In the genomic region with DNA sequence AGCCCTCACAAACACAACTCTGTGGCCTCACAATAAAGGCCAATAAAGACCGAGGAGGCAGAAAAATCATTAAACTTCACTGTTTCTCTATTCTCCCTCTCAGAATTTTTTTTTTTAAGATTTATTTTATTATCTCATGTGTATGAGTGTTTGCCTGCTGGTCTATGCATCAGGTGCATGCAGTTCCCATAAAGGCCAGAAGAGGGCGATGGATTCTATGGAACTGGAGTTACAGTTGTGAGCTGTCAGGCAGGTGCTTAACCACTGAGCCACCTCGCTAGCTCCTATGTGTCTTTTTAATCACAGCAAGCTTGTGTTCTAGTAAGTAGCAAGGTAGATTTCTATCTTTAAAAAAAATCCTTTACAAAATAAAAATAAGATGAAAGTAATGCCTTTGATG, we compare ENCODE assay signal across 12 mouse cellular contexts.
DNase-seq lines count a peak whose midpoint lies in the region; ATAC-seq and TF ChIP-seq lines count a peak whose summit lies in the region.
"Had no signal": no experiment of that assay in that cellular context is flagged by ENCODE, and none has a peak within 500 bp of the region (broad histone marks: within the 10 kb centered on the region; RNA-seq: fewer than 3 reads in every experiment).

No protein-coding gene starts in this region.

- ATAC-seq in midbrain, embryonic 16.5 days: no peak
- no peak for ATAC-seq in forebrain, embryonic 14.5 days
- ATAC-seq: forebrain, embryonic 16.5 days had no signal

- no peaks in the 10 kb centered on the region for H3K27me3 ChIP-seq in heart, adult 2 months (ENCODE audit: control insufficient read depth, insufficient read depth, low read length)
- no peaks in the 10 kb centered on the region for H3K27me3 ChIP-seq in midbrain, embryonic 10.5 days (ENCODE audit: low read depth, poor library complexity, severe bottlenecking)
- H3K27me3 ChIP-seq in midbrain, embryonic 16.5 days (ENCODE audit: control insufficient read depth, insufficient read depth, low read depth, low read length): no peaks in the 10 kb centered on the region
- H3K27me3 ChIP-seq in forebrain, embryonic 14.5 days (replicated peaks; ENCODE audit: control insufficient read depth, insufficient read depth, low read length): no peaks in the 10 kb centered on the region
- H3K27me3 ChIP-seq: limb, embryonic 15.5 days had no signal

- no peak overlapping the region for H3K4me2 ChIP-seq in midbrain, embryonic 16.5 days (ENCODE audit: low read length)
- no peak overlapping the region for H3K4me2 ChIP-seq in forebrain, embryonic 14.5 days (ENCODE audit: low read length)
- H3K4me2 ChIP-seq: limb, embryonic 15.5 days had no signal

- no peaks in the 10 kb centered on the region for H3K79me2 ChIP-seq in heart, adult 2 months (replicated peaks; ENCODE audit: control insufficient read depth, insufficient read depth, low read length)

- TF ChIP-seq EP300 in heart, adult 2 months (IDR thresholded peaks at IDR 0.05; ENCODE audit: insufficient read depth, low read depth, low read length): no peak

- no peak overlapping the region for H3K9ac ChIP-seq in heart, adult 2 months (ENCODE audit: low read depth, low read length)
- H3K9ac ChIP-seq in midbrain, embryonic 16.5 days (ENCODE audit: low read depth, low read length): no peak overlapping the region
- H3K9ac ChIP-seq in forebrain, embryonic 14.5 days (ENCODE audit: low read length): no peak overlapping the region
- H3K9ac ChIP-seq: limb, embryonic 15.5 days had no signal

- intact Hi-C loops in heart, adult 2 months (cut with DNase I): no loop called here
- intact Hi-C loops in heart, postnatal 25 days (cut with DNase I): no loop called here

- TF ChIP-seq CTCF in heart, adult 2 months (IDR thresholded peaks at IDR 0.05): peak; percentile 50
- TF ChIP-seq CTCF in brain, embryonic 14.5 days (IDR thresholded peaks at IDR 0.05; ENCODE audit: borderline replicate concordance, extremely low read depth, insufficient read depth, insufficient read length): peak; percentile 54; the same call in 1 of the 2 replicates

- no peaks in the 10 kb centered on the region for H3K36me3 ChIP-seq in heart, adult 2 months (ENCODE audit: control insufficient read depth, insufficient read depth, low read length)
- no peaks in the 10 kb centered on the region for H3K36me3 ChIP-seq in midbrain, embryonic 10.5 days
- H3K36me3 ChIP-seq in midbrain, embryonic 16.5 days (ENCODE audit: control insufficient read depth, insufficient read depth, low read length): peaks cover 6% of the 10 kb centered on the region
- no peaks in the 10 kb centered on the region for H3K36me3 ChIP-seq in forebrain, embryonic 14.5 days (ENCODE audit: control insufficient read depth, insufficient read depth, low read length)
- H3K36me3 ChIP-seq: limb, embryonic 15.5 days had no signal

- H3K4me3 ChIP-seq in heart, adult 2 months: no peak overlapping the region
- H3K4me3 ChIP-seq in midbrain, embryonic 10.5 days: no peak overlapping the region
- H3K4me3 ChIP-seq in midbrain, embryonic 16.5 days (ENCODE audit: low read depth, low read length): no peak overlapping the region
- no peak overlapping the region for H3K4me3 ChIP-seq in forebrain, embryonic 14.5 days (ENCODE audit: low read depth, low read length)
- H3K4me3 ChIP-seq: limb, embryonic 15.5 days had no signal

- no peak for TF ChIP-seq POLR2A in heart, adult 2 months (IDR thresholded peaks at IDR 0.05; ENCODE audit: insufficient read depth, low read depth, low read length)
- TF ChIP-seq POLR2A in brain, embryonic 14.5 days (IDR thresholded peaks at IDR 0.05; ENCODE audit: borderline replicate concordance, extremely low read depth, insufficient read depth, insufficient read length, poor library complexity, severe bottlenecking): no peak

- no peaks in the 10 kb centered on the region for H3K9me3 ChIP-seq in midbrain, embryonic 10.5 days (replicated peaks)
- no peaks in the 10 kb centered on the region for H3K9me3 ChIP-seq in midbrain, embryonic 16.5 days (replicated peaks; ENCODE audit: control insufficient read depth, low read length, poor library complexity, severe bottlenecking)
- H3K9me3 ChIP-seq in forebrain, embryonic 14.5 days (replicated peaks; ENCODE audit: control insufficient read depth, low read length): no peaks in the 10 kb centered on the region
- H3K9me3 ChIP-seq: limb, embryonic 15.5 days had no signal

- no peak for DNase-seq in heart, adult 2 months
- no peak for DNase-seq in heart, postnatal 25 days (ENCODE audit: low spot score)
- peak; percentile 20 for DNase-seq in midbrain, embryonic 10.5 days (ENCODE audit: low spot score)
- DNase-seq in brain, embryonic 14.5 days (ENCODE audit: low read depth): no peak
- peak; percentile 53 for DNase-seq in testis, postnatal 10 days (ENCODE audit: low spot score)
- DNase-seq in layer of hippocampus, adult 8-10 months (ENCODE audit: low spot score in 2 of 2): no peak
- no peak for DNase-seq in forebrain, embryonic 14.5 days (ENCODE audit: low spot score)
- DNase-seq: cerebellum, adult 2 months; heart, postnatal 10 days had no signal

- no peaks in the 10 kb centered on the region for H3K4me1 ChIP-seq in heart, adult 2 months (ENCODE audit: control insufficient read depth, insufficient read depth, low read length)
- peaks cover 10% of the 10 kb centered on the region for H3K4me1 ChIP-seq in midbrain, embryonic 10.5 days
- H3K4me1 ChIP-seq in midbrain, embryonic 16.5 days (ENCODE audit: control insufficient read depth, insufficient read depth, low read length): no peaks in the 10 kb centered on the region
- no peaks in the 10 kb centered on the region for H3K4me1 ChIP-seq in forebrain, embryonic 14.5 days (ENCODE audit: control insufficient read depth, insufficient read depth, low read length)
- H3K4me1 ChIP-seq: limb, embryonic 15.5 days had no signal

- no peak overlapping the region for H3K27ac ChIP-seq in heart, adult 2 months
- H3K27ac ChIP-seq in midbrain, embryonic 10.5 days (replicated peaks): no peak overlapping the region
- H3K27ac ChIP-seq in midbrain, embryonic 16.5 days (ENCODE audit: low read length): no peak overlapping the region
- H3K27ac ChIP-seq in forebrain, embryonic 14.5 days (ENCODE audit: low read depth, low read length): no peak overlapping the region
- H3K27ac ChIP-seq: limb, embryonic 15.5 days had no signal

- WGBS in heart, adult 2 months: 70% methylated on average over 3 of the region's 3 CpGs
- 59% methylated on average over 3 of the region's 3 CpGs for WGBS in midbrain, embryonic 10.5 days
- 68% methylated on average over 3 of the region's 3 CpGs for WGBS in midbrain, embryonic 16.5 days
- 62% methylated on average over 3 of the region's 3 CpGs for WGBS in forebrain, embryonic 14.5 days

Comparison
In these comparisons a context has a peak if more than half of its experiments do, and no peak if none do; other contexts are left out.
1. DNase-seq: peak in midbrain, embryonic 10.5 days (single experiment) and testis, postnatal 10 days (single experiment); none in heart, adult 2 months (0 of 2), heart, postnatal 25 days (single experiment), brain, embryonic 14.5 days (single experiment), layer of hippocampus, adult 8-10 months (0 of 2) and forebrain, embryonic 14.5 days (single experiment).